Mouse (Mus musculus): Measurements from ENCODE around the gene Supt5.

The Supt5 gene

GRCm38 (mm10) chr7:28301616-28302433 lies 36.7 kb downstream of the Supt5 start, which contains the start of gene Dll3:
Gene Dll3 (minus strand): TSS chr7:28302238.
- peak; percentile 38 to 51 for DNase-seq (ENCODE audit: low spot score in 2 of 2)

- no peak for DNase-seq (ENCODE audit: low spot score in 2 of 2)
Observed at GRCm38 (mm10) chr7:28298837-28299625, 39.5 kb downstream of the Supt5 start.

GRCm38 (mm10) chr7:28294481-28294880 lies 44.1 kb downstream of the Supt5 start:
- DNase-seq (ENCODE audit: low spot score in 2 of 2), result no peak

- no peak for DNase-seq (ENCODE audit: low spot score in 2 of 2)
Observed at GRCm38 (mm10) chr7:28290638-28291590, 47.6 kb downstream of the Supt5 start, which contains the start of gene Selenov. Gene Selenov (minus strand): TSS chr7:28291186.

GRCm38 (mm10) chr7:28290165-28290564 lies 48.4 kb downstream of the Supt5 start:
- no peak for DNase-seq (ENCODE audit: low spot score in 2 of 2)

- no peak for DNase-seq (ENCODE audit: low spot score in 2 of 2)
Observed at GRCm38 (mm10) chr7:28280630-28281029, 57.9 kb downstream of the Supt5 start.

GRCm38 (mm10) chr7:28278279-28278652 lies 60.3 kb downstream of the Supt5 start:
- DNase-seq (ENCODE audit: low spot score in 2 of 2), result no peak

GRCm38 (mm10) chr7:28277615-28278278 lies 60.8 kb downstream of the Supt5 start, which contains the start of gene Eid2b:
Gene Eid2b (plus strand): TSS chr7:28277739.
- DNase-seq (ENCODE audit: low spot score in 2 of 2), result peak; percentile 89 to 91

- no peak for DNase-seq (ENCODE audit: low spot score in 2 of 2)
Observed at GRCm38 (mm10) chr7:28277237-28277614, 61.3 kb downstream of the Supt5 start.

- DNase-seq (ENCODE audit: low spot score in 2 of 2), result no peak
Observed at GRCm38 (mm10) chr7:28271761-28272160, 66.8 kb downstream of the Supt5 start.

- no peak for DNase-seq (ENCODE audit: low spot score in 2 of 2)
Observed at GRCm38 (mm10) chr7:28269355-28269754, 69.2 kb downstream of the Supt5 start.

GRCm38 (mm10) chr7:28268576-28268975 lies 70.0 kb downstream of the Supt5 start:
- no peak for DNase-seq (ENCODE audit: low spot score in 2 of 2)

- peak; percentile 8 to 12 for DNase-seq (ENCODE audit: low spot score in 2 of 2)
Observed at GRCm38 (mm10) chr7:28268042-28268531, 70.5 kb downstream of the Supt5 start.

GRCm38 (mm10) chr7:28267129-28268041 lies 71.2 kb downstream of the Supt5 start, which contains the start of gene Eid2:
Gene Eid2 (plus strand): TSS chr7:28267881.
- DNase-seq (ENCODE audit: low spot score in 2 of 2), result peak; percentile 29 to 43

GRCm38 (mm10) chr7:28265391-28265790 lies 73.2 kb downstream of the Supt5 start:
- no peak for DNase-seq (ENCODE audit: low spot score in 2 of 2)

Measured in spleen, postnatal 36 days (tissue).